Mouse (Mus musculus) brain, embryonic 14.5 days (tissue): ENCODE data around the gene Aven.

Source experiments
- CTCF ChIP-seq: fragments of 200-500 bp; IDR thresholded peaks from 2 replicates; pipeline ENCODE4 v1.5.1; 2012; ENCODE audit warnings: inconsistent platforms, mild to moderate bottlenecking, moderate library complexity, borderline replicate concordance; ENCODE audit not compliant: insufficient read depth, insufficient read length; ENCODE audit errors: extremely low read depth
- POLR2A ChIP-seq: fragments of 200-500 bp; IDR thresholded peaks from 2 replicates; pipeline ENCODE4 v1.6.1; 2012; ENCODE audit warnings: mild to moderate bottlenecking, inconsistent platforms, borderline replicate concordance; ENCODE audit not compliant: poor library complexity, insufficient read depth, insufficient read length, severe bottlenecking; ENCODE audit errors: extremely low read depth

DNA sequence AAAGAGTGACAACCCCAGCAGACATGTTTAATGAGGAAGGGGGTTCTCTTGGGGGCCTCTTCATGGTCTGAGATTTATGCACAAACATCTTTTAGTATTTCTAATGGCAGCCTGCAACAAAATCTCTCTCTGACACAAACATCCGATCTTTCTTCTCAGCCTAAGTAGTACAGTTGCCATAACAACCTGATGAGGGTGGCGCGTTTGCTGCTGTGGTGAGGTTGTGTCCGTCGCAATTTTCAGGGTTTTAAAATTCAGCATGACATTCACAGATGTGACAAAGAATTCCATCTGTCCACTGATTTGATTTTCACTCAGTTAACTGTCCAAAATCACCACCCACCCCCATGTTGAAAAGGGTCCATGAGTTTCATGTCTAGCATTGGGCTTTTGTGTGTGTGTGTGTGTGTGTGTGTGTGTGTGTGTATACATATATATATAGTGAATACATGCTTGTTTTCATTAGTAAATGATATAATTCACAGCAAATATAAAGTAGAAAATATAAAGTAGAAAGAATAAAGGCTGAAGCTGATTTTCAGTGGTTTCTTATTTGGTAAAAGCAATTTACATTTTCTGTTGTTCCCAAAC lies 49.0 kb downstream of the Aven start:
- TF ChIP-seq POLR2A = no peak
- no peak for TF ChIP-seq CTCF
